Mouse (Mus musculus) urinary bladder, adult 18-20 months (tissue): ENCODE results near the gene Vdac1.
A peak's percentile ranks its signal among the peaks of the same experiment; 100 is the strongest.
"Not testable (repeated sequence)": the region's sequence is repeated elsewhere in the genome, so short reads cannot be mapped to it uniquely, and the experiment has no call there.

Source experiments
- DNase-seq, 2 experiments: peaks; one replicate each; pipeline ENCODE4 v3.0.0; 2022; ENCODE audit warnings: low spot score in 2 of 2, mixed read lengths in 2 of 2

The Vdac1 gene

GRCm38 (mm10) chr11:52373841-52374240 lies 13.2 kb downstream of the Vdac1 start:
- no peak for DNase-seq

- DNase-seq: peak; percentile 40 to 43
These were observed 13.7 kb downstream of the Vdac1 start for GRCm38 (mm10) chr11:52374340-52374739.

GRCm38 (mm10) chr11:52377579-52377978 lies 16.9 kb downstream of the Vdac1 start:
- DNase-seq: no peak

- no peak for DNase-seq
These were observed 18.6 kb downstream of the Vdac1 start for GRCm38 (mm10) chr11:52379241-52379640.

GRCm38 (mm10) chr11:52383741-52384140 lies 23.1 kb downstream of the Vdac1 start:
- DNase-seq: no peak

- no peak for DNase-seq
These were observed 24.0 kb downstream of the Vdac1 start for GRCm38 (mm10) chr11:52384667-52385066.

GRCm38 (mm10) chr11:52386892-52387291 lies 26.2 kb downstream of the Vdac1 start:
- DNase-seq: no peak

GRCm38 (mm10) chr11:52388150-52388549 lies 27.5 kb downstream of the Vdac1 start:
- DNase-seq: no peak

- DNase-seq: not testable (repeated sequence)
These were observed 28.3 kb downstream of the Vdac1 start for GRCm38 (mm10) chr11:52388979-52389378.

GRCm38 (mm10) chr11:52389933-52390332 lies 29.3 kb downstream of the Vdac1 start:
- no peak for DNase-seq

- DNase-seq: no peak
These were observed 33.8 kb downstream of the Vdac1 start for GRCm38 (mm10) chr11:52394494-52394893.

GRCm38 (mm10) chr11:52395343-52395742 lies 34.7 kb downstream of the Vdac1 start:
- no peak for DNase-seq

GRCm38 (mm10) chr11:52395940-52396596 lies 35.4 kb downstream of the Vdac1 start, which contains the start of gene 9530068E07Rik:
TSS of gene 9530068E07Rik (plus strand) at chr11:52396428.
- DNase-seq: peak; percentile 85 to 87

GRCm38 (mm10) chr11:52396597-52397188 lies 36.0 kb downstream of the Vdac1 start:
- no peak for DNase-seq

- no peak for DNase-seq
These were observed 36.8 kb downstream of the Vdac1 start for GRCm38 (mm10) chr11:52397385-52397987.

GRCm38 (mm10) chr11:52401476-52401875 lies 40.8 kb downstream of the Vdac1 start:
- no peak for DNase-seq

- DNase-seq: no peak
These were observed 41.9 kb downstream of the Vdac1 start for GRCm38 (mm10) chr11:52402566-52402965.

- no peak for DNase-seq
These were observed 43.5 kb downstream of the Vdac1 start for GRCm38 (mm10) chr11:52404209-52404608.

- no peak for DNase-seq
These were observed 44.6 kb downstream of the Vdac1 start for GRCm38 (mm10) chr11:52405196-52405688.

- no peak for DNase-seq
These were observed 48.7 kb downstream of the Vdac1 start for GRCm38 (mm10) chr11:52409316-52409715.

GRCm38 (mm10) chr11:52418358-52418757 lies 57.7 kb downstream of the Vdac1 start:
- peak in 1 of 2 experiments; percentile 6 for DNase-seq

GRCm38 (mm10) chr11:52419246-52419645 lies 58.6 kb downstream of the Vdac1 start:
- DNase-seq: no peak

GRCm38 (mm10) chr11:52419861-52420260 lies 59.2 kb downstream of the Vdac1 start:
- DNase-seq: no peak
